Mouse (Mus musculus) CH12.LX (cell line): ENCODE results near the gene Prkce. TPM values are rescaled to one million over a fixed set of nuclear protein-coding genes. Genes with fewer than 3 reads are reported as not detected.

Source experiments
- DNase-seq: peaks from one replicate; pipeline ENCODE4 v3.0.0-alpha.2; 2013; ENCODE audit errors: extremely low read depth
- H3K27ac ChIP-seq: 2 replicates; pipeline ENCODE4 v1.5.1; 2012; ENCODE audit warnings: low read depth, mild to moderate bottlenecking, control low read depth, moderate library complexity; ENCODE audit not compliant: insufficient read depth
- H3K27me3 ChIP-seq: replicated peaks from 2 replicates; pipeline ENCODE3; 2012; ENCODE audit warnings: inconsistent platforms
- H3K36me3 ChIP-seq, 2 experiments: replicated peaks in 1 of 2; 2 replicates each; pipeline versions ENCODE3 to v1.6.1; 2012; ENCODE audit warnings: inconsistent platforms in 1 of 2, low read length in 1 of 2, mild to moderate bottlenecking in 1 of 2, mixed read lengths in 1 of 2, moderate library complexity in 1 of 2; ENCODE audit not compliant: control insufficient read depth in 1 of 2, insufficient read depth in 1 of 2
- H3K4me1 ChIP-seq, 2 experiments: 2 replicates each; pipeline ENCODE4 v1.6.1; 2012; ENCODE audit warnings: inconsistent platforms in 1 of 2, moderate library complexity in 1 of 2; ENCODE audit not compliant: insufficient read depth in 2 of 2, control insufficient read depth in 1 of 2
- H3K4me2 ChIP-seq: 2 replicates; pipeline ENCODE4 v1.6.1; 2012; ENCODE audit warnings: low read depth, mild to moderate bottlenecking, control low read depth; ENCODE audit not compliant: poor library complexity, insufficient read depth, severe bottlenecking
- H3K4me3 ChIP-seq, 3 experiments: fragments of 150-350 bp in 1 of 3; sonication (generic) in 1 of 3; replicated peaks in 1 of 3; 2 replicates each; pipeline versions ENCODE3 to v1.5.1; 2011 to 2012; ENCODE audit warnings: low read depth in 2 of 3, low read length in 2 of 3, mild to moderate bottlenecking in 2 of 3, moderate library complexity in 2 of 3, control low read depth in 1 of 3, improper control_type of control experiment in 1 of 3, inconsistent platforms in 1 of 3, mixed read lengths in 1 of 3; ENCODE audit not compliant: poor library complexity in 1 of 3
- H3K79me2 ChIP-seq: replicated peaks from 2 replicates; pipeline ENCODE4 v1.6.1; 2012; ENCODE audit warnings: mild to moderate bottlenecking, moderate library complexity; ENCODE audit not compliant: control insufficient read depth, poor library complexity, insufficient read depth, severe bottlenecking; ENCODE audit errors: extremely low read depth
- H3K9ac ChIP-seq: 2 replicates; pipeline ENCODE4 v1.6.1; 2012; ENCODE audit warnings: low read depth, mild to moderate bottlenecking, control low read depth, moderate library complexity; ENCODE audit not compliant: insufficient read depth
- H3K9me3 ChIP-seq: replicated peaks from 2 replicates; pipeline ENCODE3; 2012; ENCODE audit warnings: low read length, inconsistent platforms, mixed read lengths
- BHLHE40 ChIP-seq: IDR thresholded peaks from 2 replicates; pipeline ENCODE4 v1.6.1; 2011; ENCODE audit warnings: mild to moderate bottlenecking, low read depth, low read length, improper control_type of control experiment
- CTCF ChIP-seq, 2 experiments: IDR thresholded peaks in 1 of 2; conservative IDR thresholded peaks in 1 of 2; 2 replicates each; pipeline ENCODE4 v1.5.1; 2011 to 2012; ENCODE audit warnings: low read depth in 2 of 2, low read length in 2 of 2, improper control_type of control experiment in 1 of 2, inconsistent platforms in 1 of 2, mild to moderate bottlenecking in 1 of 2, moderate library complexity in 1 of 2
- ELF1 ChIP-seq: IDR thresholded peaks from 2 replicates; pipeline ENCODE4 v1.6.1; 2014; ENCODE audit warnings: low read depth, mild to moderate bottlenecking, inconsistent platforms, low read length, improper control_type of control experiment
- EP300 ChIP-seq: IDR thresholded peaks from 2 replicates; pipeline ENCODE4 v1.6.1; 2011; ENCODE audit warnings: low read length, improper control_type of control experiment
- ETS1 ChIP-seq: conservative IDR thresholded peaks from 2 replicates; pipeline ENCODE4 v1.6.1; 2012; ENCODE audit warnings: low read depth, mild to moderate bottlenecking, inconsistent platforms, low read length, improper control_type of control experiment, moderate library complexity
- IRF4 ChIP-seq: IDR thresholded peaks from 2 replicates; pipeline ENCODE4 v1.6.1; 2014; ENCODE audit warnings: low read depth, mild to moderate bottlenecking, inconsistent platforms, low read length, improper control_type of control experiment
- JUN ChIP-seq: IDR thresholded peaks from 2 replicates; pipeline ENCODE4 v1.6.1; 2011; ENCODE audit warnings: low read depth, mild to moderate bottlenecking, low read length, improper control_type of control experiment, moderate library complexity; ENCODE audit not compliant: insufficient read depth
- JUND ChIP-seq: conservative IDR thresholded peaks from 2 replicates; pipeline ENCODE4 v1.6.1; 2011; ENCODE audit warnings: low read depth, low read length, improper control_type of control experiment
- MAZ ChIP-seq: IDR thresholded peaks from 2 replicates; pipeline ENCODE4 v1.6.1; 2012; ENCODE audit warnings: low read depth, mild to moderate bottlenecking, inconsistent platforms, low read length, improper control_type of control experiment, moderate library complexity
- MEF2A ChIP-seq: IDR thresholded peaks from 2 replicates; pipeline ENCODE4 v1.6.1; 2014; ENCODE audit warnings: low read depth, mild to moderate bottlenecking, inconsistent platforms, low read length, improper control_type of control experiment, borderline replicate concordance
- MXI1 ChIP-seq: IDR thresholded peaks from 2 replicates; pipeline ENCODE4 v1.6.1; 2011; ENCODE audit warnings: mild to moderate bottlenecking, low read depth, low read length, improper control_type of control experiment
- NELFE ChIP-seq: IDR thresholded peaks from 2 replicates; pipeline ENCODE4 v1.6.1; 2011; ENCODE audit warnings: low read depth, low read length, improper control_type of control experiment
- NRF1 ChIP-seq: IDR thresholded peaks from 2 replicates; pipeline ENCODE4 v1.6.1; 2014; ENCODE audit warnings: low read depth, mild to moderate bottlenecking, inconsistent platforms, low read length, improper control_type of control experiment, moderate library complexity
- POLR2AphosphoS2 ChIP-seq: IDR thresholded peaks from 2 replicates; pipeline ENCODE4 v1.6.1; 2011; ENCODE audit warnings: low read depth, low read length, improper control_type of control experiment
- RCOR1 ChIP-seq: conservative IDR thresholded peaks from 2 replicates; pipeline ENCODE4 v1.6.1; 2012; ENCODE audit warnings: low read depth, mild to moderate bottlenecking, inconsistent platforms, low read length, improper control_type of control experiment
- SIN3A ChIP-seq: IDR thresholded peaks from 2 replicates; pipeline ENCODE4 v1.6.1; 2012; ENCODE audit warnings: low read length, improper control_type of control experiment, inconsistent platforms
- SMC3 ChIP-seq: IDR thresholded peaks from 2 replicates; pipeline ENCODE4 v1.6.1; 2011; ENCODE audit warnings: low read depth, low read length, improper control_type of control experiment
- TBP ChIP-seq: conservative IDR thresholded peaks from 2 replicates; pipeline ENCODE4 v1.6.1; 2011; ENCODE audit warnings: low read depth, low read length, improper control_type of control experiment
- TCF12 ChIP-seq: IDR thresholded peaks from 2 replicates; pipeline ENCODE4 v1.6.1; 2014; ENCODE audit warnings: low read depth, mild to moderate bottlenecking, inconsistent platforms, low read length, improper control_type of control experiment
- USF1 ChIP-seq: IDR thresholded peaks from 2 replicates; pipeline ENCODE4 v1.6.1; 2014; ENCODE audit warnings: low read depth, mild to moderate bottlenecking, inconsistent platforms, low read length, improper control_type of control experiment
- ZKSCAN1 ChIP-seq: IDR thresholded peaks from 2 replicates; pipeline ENCODE4 v1.6.1; 2012; ENCODE audit warnings: low read depth, inconsistent platforms, low read length, improper control_type of control experiment, borderline replicate concordance
- ZMIZ1 ChIP-seq: IDR thresholded peaks from 2 replicates; pipeline ENCODE4 v1.6.1; 2012; ENCODE audit warnings: low read depth, mild to moderate bottlenecking, inconsistent platforms, low read length, improper control_type of control experiment
- ZNF384 ChIP-seq: IDR thresholded peaks from 2 replicates; pipeline ENCODE4 v1.6.1; 2012; ENCODE audit warnings: low read depth, low read length, improper control_type of control experiment, inconsistent platforms
- dilution Hi-C: fragments of 300-500 bp; cut with MboI; formaldehyde crosslinking; loops from 2 replicates; pipeline ENCODE4 v1.14.3; 2020; ENCODE audit warnings: low sequenced_read_pairs; ENCODE audit not compliant: extremely low pct_unique_long_range_greater_than_20kb, extremely low pct_ligation_motif_present
- in situ Hi-C: fragments of 300-500 bp; cut with MboI; formaldehyde crosslinking; loops from 3 replicates; pipeline ENCODE4 v1.14.3; 2019; ENCODE audit warnings: low sequenced_read_pairs, low pct_ligation_motif_present, low pct_unique_long_range_greater_than_20kb, mixed read lengths
- polyA plus RNA-seq: library from polyadenylated mRNA; unstranded; fragments of >175 nt; gene quantifications from 2 replicates; pipeline ENCODE4 v1.2.1, GENCODE M21; 2012; ENCODE audit warnings: low read depth; ENCODE audit not compliant: insufficient read length
- total RNA-seq, 2 experiments: library from RNA; depleted of rRNA; stranded (reverse); fragments of 300-350 nt in 1 of 2; fragments of >200 nt in 1 of 2; gene quantifications; 2 replicates each; pipeline ENCODE4 v1.2.3; 2012 to 2014

Prkce gene
- total and polyA plus RNA-seq, 3 experiments = 4.1 to 13.2 (median 11.4) TPM

GRCm38 (mm10) chr17:86400032-86400431 lies 232.4 kb downstream of the Prkce start:
- Histone ChIP-seq H3K4me3 (no peak overlapping the region), H3K4me1 (peaks cover 30 to 60% of the 10 kb centered on the region in 2 experiments), H3K79me2 (no peaks in the 10 kb centered on the region; the same call in 1 of the 2 replicates), H3K27ac (peak overlapping the region; percentile 87), H3K9me3 (peaks cover 2% of the 10 kb centered on the region), H3K27me3 (no peaks in the 10 kb centered on the region), H3K9ac (peak overlapping the region; percentile 45; the same call in 1 of the 2 replicates), H3K36me3 (peaks cover 0 to 15% of the 10 kb centered on the region in 2 experiments), H3K4me2 (peak overlapping the region; percentile 58)
- DNase-seq = peak; percentile 84
- TF ChIP-seq JUN = peak; percentile 99
- peak; percentile 98 for TF ChIP-seq JUND
- TF ChIP-seq POLR2AphosphoS2 = no peak
- peak; percentile 70; the same call in 1 of the 2 replicates for TF ChIP-seq TBP
- no peak for TF ChIP-seq ZNF384
- peak; percentile 34; the same call in 1 of the 2 replicates for TF ChIP-seq ELF1
- TF ChIP-seq RCOR1 = 0 out of 2 replicates have a peak, but pooled peaks have one; percentile 51
- TF ChIP-seq NELFE = no peak; the same call in 1 of the 2 replicates
- TF ChIP-seq ETS1 = peak; percentile 96
- 0 out of 2 replicates have a peak, but pooled peaks have one; percentile 35 for TF ChIP-seq MAZ
- TF ChIP-seq SIN3A = peak; percentile 73
- TF ChIP-seq IRF4 = peak; percentile 88
- TF ChIP-seq TCF12 = peak; percentile 60; the same call in 1 of the 2 replicates
- 0 out of 2 replicates have a peak, but pooled peaks have one; percentile 20 for TF ChIP-seq ZMIZ1
- TF ChIP-seq BHLHE40 = peak; percentile 86
- no peak for TF ChIP-seq CTCF (conservative IDR thresholded peaks at IDR 0.05 in 1 of 2, IDR thresholded peaks at IDR 0.05 in 1 of 2; ENCODE audit: low read depth in 2 of 2, low read length in 2 of 2)
- TF ChIP-seq MEF2A = peak; percentile 76; the same call in 1 of the 2 replicates
- TF ChIP-seq EP300 = peak; percentile 93
- dilution Hi-C loops = no loop called here
- in situ Hi-C loops = no loop called here

- TF ChIP-seq ZNF384 (no peak), CTCF (conservative IDR thresholded peaks at IDR 0.05 in 1 of 2, IDR thresholded peaks at IDR 0.05 in 1 of 2; ENCODE audit: low read depth in 2 of 2, low read length in 2 of 2) (no peak), NRF1 (no peak), MXI1 (no peak), RCOR1 (no peak), ZKSCAN1 (no peak), TCF12 (no peak), ELF1 (no peak), SMC3 (no peak), USF1 (no peak), JUND (no peak), IRF4 (no peak)
- H3K79me2 ChIP-seq = no peaks in the 10 kb centered on the region
- peaks cover 0 to 19% of the 10 kb centered on the region in 2 experiments for H3K36me3 ChIP-seq
- H3K4me1 ChIP-seq = peaks cover 10 to 50% of the 10 kb centered on the region in 2 experiments
- no peak overlapping the region for H3K4me2 ChIP-seq
- H3K9me3 ChIP-seq = peaks cover 2% of the 10 kb centered on the region
- DNase-seq = no peak
- H3K9ac ChIP-seq = no peak overlapping the region
- no peak overlapping the region for H3K4me3 ChIP-seq
- in situ Hi-C loops = no loop called here
- no peaks in the 10 kb centered on the region for H3K27me3 ChIP-seq
- dilution Hi-C loops = no loop called here
- H3K27ac ChIP-seq = no peak overlapping the region
These were observed 237.4 kb downstream of the Prkce start for GRCm38 (mm10) chr17:86404795-86405501.
